21 mouse cellular contexts compared by ENCODE assay signal in genomic region chr15:28207545-28207944, GRCm38 (mm10). TPM values are rescaled to one million over a fixed set of nuclear protein-coding genes. Genes with fewer than 3 reads are reported as not detected.
DNase-seq lines count a peak whose midpoint lies in the region; ATAC-seq lines count a peak whose summit lies in the region.
"Had no signal": no experiment of that assay in that cellular context is flagged by ENCODE, and none has a peak within 500 bp of the region (broad histone marks: within the 10 kb centered on the region; RNA-seq: fewer than 3 reads in every experiment).

No protein-coding gene starts in this region.

- no peaks in the 10 kb centered on the region for H3K36me3 ChIP-seq in heart, embryonic 12.5 days
- no peaks in the 10 kb centered on the region for H3K36me3 ChIP-seq in kidney, embryonic 14.5 days (ENCODE audit: control insufficient read depth, insufficient read depth, low read length)
- H3K36me3 ChIP-seq in kidney, embryonic 15.5 days: no peaks in the 10 kb centered on the region
- no peaks in the 10 kb centered on the region for H3K36me3 ChIP-seq in kidney, embryonic 16.5 days (ENCODE audit: insufficient read depth, low read length)
- H3K36me3 ChIP-seq: G1E had no signal

- H3K27me3 ChIP-seq in heart, embryonic 12.5 days (replicated peaks): no peaks in the 10 kb centered on the region
- no peaks in the 10 kb centered on the region for H3K27me3 ChIP-seq in kidney, embryonic 14.5 days (ENCODE audit: control insufficient read depth, insufficient read depth, low read length)
- H3K27me3 ChIP-seq in kidney, embryonic 15.5 days: no peaks in the 10 kb centered on the region
- no peaks in the 10 kb centered on the region for H3K27me3 ChIP-seq in kidney, embryonic 16.5 days (ENCODE audit: insufficient read depth, low read length)

- no peaks in the 10 kb centered on the region for H3K4me1 ChIP-seq in heart, embryonic 12.5 days (replicated peaks)
- no peaks in the 10 kb centered on the region for H3K4me1 ChIP-seq in kidney, embryonic 14.5 days (ENCODE audit: control insufficient read depth, insufficient read depth, low read length)
- H3K4me1 ChIP-seq in kidney, embryonic 15.5 days: peaks cover 14% of the 10 kb centered on the region; the same call in 1 of the 2 replicates
- H3K4me1 ChIP-seq in kidney, embryonic 16.5 days (ENCODE audit: insufficient read depth, low read length): peaks cover 8% of the 10 kb centered on the region

- H3K9ac ChIP-seq in heart, embryonic 12.5 days: no peak overlapping the region
- H3K9ac ChIP-seq in kidney, embryonic 14.5 days (ENCODE audit: low read depth, low read length): no peak overlapping the region
- no peak overlapping the region for H3K9ac ChIP-seq in kidney, embryonic 15.5 days
- no peak overlapping the region for H3K9ac ChIP-seq in kidney, embryonic 16.5 days (replicated peaks; ENCODE audit: low read length)

- H3K27ac ChIP-seq in heart, embryonic 12.5 days (ENCODE audit: poor library complexity, severe bottlenecking): no peak overlapping the region
- no peak overlapping the region for H3K27ac ChIP-seq in kidney, embryonic 14.5 days (ENCODE audit: low read depth, low read length)
- no peak overlapping the region for H3K27ac ChIP-seq in kidney, embryonic 15.5 days
- H3K27ac ChIP-seq in kidney, embryonic 16.5 days (ENCODE audit: low read length): no peak overlapping the region

- no peak for ATAC-seq in heart, embryonic 12.5 days (ENCODE audit: insufficient number of reproducible peaks, low FRiP score)
- peak; percentile 73; the same call in 1 of the 2 replicates for ATAC-seq in kidney, embryonic 14.5 days (ENCODE audit: low FRiP score, low TSS enrichment)
- peak; percentile 53; the same call in 1 of the 2 replicates for ATAC-seq in kidney, embryonic 15.5 days (replicated peaks; ENCODE audit: low FRiP score)
- peak; percentile 44; the same call in 1 of the 2 replicates for ATAC-seq in kidney, embryonic 16.5 days (ENCODE audit: low FRiP score, low TSS enrichment)
- ATAC-seq: activated CD4-positive, CD25-positive, alpha-beta regulatory T cell, adult 4 months; CD4-positive, CD25-positive, alpha-beta regulatory T cell, adult 4 months; Patski had no signal

- WGBS in heart, embryonic 12.5 days: 33% methylated on average over 2 of the region's 2 CpGs
- WGBS in kidney, embryonic 14.5 days: 11% methylated on average over 2 of the region's 2 CpGs
- WGBS in kidney, embryonic 15.5 days: 14% methylated on average over 2 of the region's 2 CpGs
- 14% methylated on average over 2 of the region's 2 CpGs for WGBS in kidney, embryonic 16.5 days

- DNase-seq in heart, adult 11 months: peak; percentile 66
- DNase-seq in kidney, postnatal 25 days: no peak
- DNase-seq in kidney, adult 8-10 months: no peak
- no peak for DNase-seq in kidney, adult 18-20 months
- DNase-seq: adrenal gland, adult 2 months; adrenal gland, adult 8-10 months; adrenal gland, postnatal 10 days; adrenal gland, postnatal 14 days; adrenal gland, postnatal 25 days; adrenal gland, postnatal 36 days; B cell, adult 2 months; cerebellum, adult 11 months; cerebellum, adult 11-12 months had no signal

- no peak overlapping the region for H3K4me3 ChIP-seq in heart, embryonic 12.5 days
- H3K4me3 ChIP-seq in kidney, embryonic 14.5 days (ENCODE audit: low read length): no peak overlapping the region
- H3K4me3 ChIP-seq in kidney, embryonic 15.5 days (replicated peaks): no peak overlapping the region
- H3K4me3 ChIP-seq in kidney, embryonic 16.5 days (ENCODE audit: low read length): no peak overlapping the region

- no peak overlapping the region for H3K4me2 ChIP-seq in heart, embryonic 12.5 days
- H3K4me2 ChIP-seq in kidney, embryonic 14.5 days (replicated peaks; ENCODE audit: low read depth, low read length): no peak overlapping the region
- H3K4me2 ChIP-seq in kidney, embryonic 15.5 days: no peak overlapping the region
- H3K4me2 ChIP-seq in kidney, embryonic 16.5 days (replicated peaks; ENCODE audit: low read depth, low read length): no peak overlapping the region

- no peaks in the 10 kb centered on the region for H3K9me3 ChIP-seq in heart, embryonic 12.5 days (replicated peaks)
- no peaks in the 10 kb centered on the region for H3K9me3 ChIP-seq in kidney, embryonic 14.5 days (ENCODE audit: control insufficient read depth, low read length)
- no peaks in the 10 kb centered on the region for H3K9me3 ChIP-seq in kidney, embryonic 15.5 days (replicated peaks)
- no peaks in the 10 kb centered on the region for H3K9me3 ChIP-seq in kidney, embryonic 16.5 days (ENCODE audit: low read length)

RNA-seq across cellular contexts. Expression of gene Dnah5, which starts 4.0 kb away (rescaled TPM):
- polyA plus RNA-seq in heart, embryonic 12.5 days (2016; fragmentation: Nextera tagmentation; extraction: Ambion mirVana): 0.03 TPM in 1 of 2 replicates, not detected in the other
- polyA plus RNA-seq in kidney, embryonic 14.5 days (2014; fragmentation: Nextera tagmentation; extraction: Ambion mirVana): 0.10 and 0.18 TPM in 2 replicates
- polyA plus RNA-seq in kidney, embryonic 15.5 days (2015; fragmentation: Nextera tagmentation; extraction: Ambion mirVana): 0.05 and 0.08 TPM in 2 replicates
- 0.05 and 0.07 TPM in 2 replicates for polyA plus RNA-seq in kidney, embryonic 16.5 days (2015; fragmentation: Nextera tagmentation; extraction: Ambion mirVana)
- polyA plus RNA-seq: CD4-positive, CD25-positive, alpha-beta regulatory T cell, adult 4 months; G1E had no signal
